Mouse (Mus musculus) gastrocnemius, postnatal 25 days (tissue): ENCODE results near the gene Glud1. TPM values are rescaled to one million over a fixed set of nuclear protein-coding genes. Genes with fewer than 3 reads are reported as not detected.
A peak's percentile ranks its signal among the peaks of the same experiment; 100 is the strongest.
"Not testable (repeated sequence)": the region's sequence is repeated elsewhere in the genome, so short reads cannot be mapped to it uniquely, and the experiment has no call there.

Source experiments
- DNase-seq: peaks from one replicate; pipeline ENCODE4 v3.0.0; 2022
- total RNA-seq, 2 experiments: library from RNA; stranded (reverse); gene quantifications; 1 replicate in 1 of 2; 2 replicates in 1 of 2; pipeline ENCODE4 v1.2.3; 2021

Gene Glud1
- total RNA-seq, 2 experiments from 2014 or later, result 124 to 137 TPM

GRCm38 (mm10) chr14:34311691-34312090, 1.2 kb downstream of the Glud1 start:
- DNase-seq, result no peak

GRCm38 (mm10) chr14:34312339-34313048, 2.0 kb downstream of the Glud1 start:
- DNase-seq, result no peak

- DNase-seq, result no peak
These were observed 3.1 kb downstream of the Glud1 start for GRCm38 (mm10) chr14:34313612-34314011.

- DNase-seq, result not testable (repeated sequence)
These were observed 3.9 kb downstream of the Glud1 start for GRCm38 (mm10) chr14:34314383-34314782.

- DNase-seq, result no peak
These were observed 4.3 kb downstream of the Glud1 start for GRCm38 (mm10) chr14:34314796-34315195.

GRCm38 (mm10) chr14:34316346-34316745, 5.8 kb downstream of the Glud1 start:
- no peak for DNase-seq

- DNase-seq, result no peak
These were observed 6.9 kb downstream of the Glud1 start for GRCm38 (mm10) chr14:34317431-34317830.

- no peak for DNase-seq
These were observed 7.6 kb downstream of the Glud1 start for GRCm38 (mm10) chr14:34318113-34318512.

GRCm38 (mm10) chr14:34323576-34324085, 13.1 kb downstream of the Glud1 start:
- DNase-seq, result no peak

- DNase-seq, result no peak
These were observed 16.1 kb downstream of the Glud1 start for GRCm38 (mm10) chr14:34326606-34327005.

- no peak for DNase-seq
These were observed 17.1 kb downstream of the Glud1 start for GRCm38 (mm10) chr14:34327618-34328017.

- DNase-seq, result no peak
These were observed 20.2 kb downstream of the Glud1 start for GRCm38 (mm10) chr14:34330657-34331158.

GRCm38 (mm10) chr14:34331886-34332285, 21.4 kb downstream of the Glud1 start:
- DNase-seq, result no peak

- DNase-seq, result no peak
These were observed 21.9 kb downstream of the Glud1 start for GRCm38 (mm10) chr14:34332476-34332875.

GRCm38 (mm10) chr14:34339446-34339845, 28.9 kb downstream of the Glud1 start:
- no peak for DNase-seq

GRCm38 (mm10) chr14:34341993-34342392, 31.5 kb downstream of the Glud1 start:
- no peak for DNase-seq

GRCm38 (mm10) chr14:34343078-34343477, 32.6 kb downstream of the Glud1 start:
- no peak for DNase-seq

- no peak for DNase-seq
These were observed 33.8 kb downstream of the Glud1 start for GRCm38 (mm10) chr14:34344361-34344760.

- DNase-seq, result no peak
These were observed 35.4 kb downstream of the Glud1 start for GRCm38 (mm10) chr14:34345771-34346566.

- no peak for DNase-seq
These were observed 36.6 kb downstream of the Glud1 start for GRCm38 (mm10) chr14:34347084-34347483.

- DNase-seq, result no peak
These were observed 37.8 kb downstream of the Glud1 start for GRCm38 (mm10) chr14:34348301-34348700.

- DNase-seq, result peak; percentile 18
These were observed 38.5 kb downstream of the Glud1 start for GRCm38 (mm10) chr14:34349007-34349406.

- DNase-seq, result no peak
These were observed 41.1 kb downstream of the Glud1 start for GRCm38 (mm10) chr14:34351660-34352059.
